Mouse (Mus musculus) layer of hippocampus, adult 2 months (tissue): ENCODE measurements at regions not wholly inside any gene's neighbourhood (a gene's known extent, or its start where the extent isn't known, plus 50 kb on each side); places are given as distances from the start of the nearest gene placed in this dataset.

Experiments
- DNase-seq, 2 experiments: peaks; one replicate each; pipeline ENCODE4 v3.0.0; 2022; ENCODE audit warnings: low spot score in 2 of 2
- H3K27ac ChIP-seq: fragments of 200-600 bp; 2 replicates; pipeline ENCODE4 v1.8.1; 2022
- H3K4me3 ChIP-seq: fragments of 200-600 bp; 2 replicates; pipeline ENCODE4 v1.8.1; 2022; ENCODE audit warnings: mild to moderate bottlenecking
- CTCF ChIP-seq: fragments of 200-600 bp; conservative IDR thresholded peaks from 2 replicates; pipeline ENCODE4 v1.8.1; 2022; ENCODE audit warnings: antibody characterized with exemption, mild to moderate bottlenecking, moderate library complexity

DNA sequence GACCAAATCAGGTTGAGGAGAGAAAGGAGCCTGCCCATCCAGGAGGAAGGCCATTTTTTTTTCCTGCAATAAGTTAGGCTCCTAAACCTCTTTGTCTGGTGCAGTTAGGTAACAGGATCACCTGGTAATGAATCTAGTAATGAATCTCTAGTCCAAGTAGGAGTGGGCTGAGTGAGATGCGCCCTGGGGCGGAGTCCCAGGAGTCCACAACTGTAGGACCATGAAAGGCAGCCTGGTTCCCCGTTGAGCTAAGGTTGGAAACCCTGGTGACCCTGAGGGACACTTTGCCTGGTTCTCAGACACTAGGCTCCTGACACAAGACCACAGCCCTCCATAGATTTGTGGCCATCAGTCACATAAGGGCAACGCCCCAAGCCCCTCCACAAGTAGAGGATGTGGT is 95.7 kb upstream of the Fut8 start:
- H3K4me3 ChIP-seq, result no peak overlapping the region
- no peak overlapping the region for H3K27ac ChIP-seq
- TF ChIP-seq CTCF, result no peak
- no peak for DNase-seq

DNA sequence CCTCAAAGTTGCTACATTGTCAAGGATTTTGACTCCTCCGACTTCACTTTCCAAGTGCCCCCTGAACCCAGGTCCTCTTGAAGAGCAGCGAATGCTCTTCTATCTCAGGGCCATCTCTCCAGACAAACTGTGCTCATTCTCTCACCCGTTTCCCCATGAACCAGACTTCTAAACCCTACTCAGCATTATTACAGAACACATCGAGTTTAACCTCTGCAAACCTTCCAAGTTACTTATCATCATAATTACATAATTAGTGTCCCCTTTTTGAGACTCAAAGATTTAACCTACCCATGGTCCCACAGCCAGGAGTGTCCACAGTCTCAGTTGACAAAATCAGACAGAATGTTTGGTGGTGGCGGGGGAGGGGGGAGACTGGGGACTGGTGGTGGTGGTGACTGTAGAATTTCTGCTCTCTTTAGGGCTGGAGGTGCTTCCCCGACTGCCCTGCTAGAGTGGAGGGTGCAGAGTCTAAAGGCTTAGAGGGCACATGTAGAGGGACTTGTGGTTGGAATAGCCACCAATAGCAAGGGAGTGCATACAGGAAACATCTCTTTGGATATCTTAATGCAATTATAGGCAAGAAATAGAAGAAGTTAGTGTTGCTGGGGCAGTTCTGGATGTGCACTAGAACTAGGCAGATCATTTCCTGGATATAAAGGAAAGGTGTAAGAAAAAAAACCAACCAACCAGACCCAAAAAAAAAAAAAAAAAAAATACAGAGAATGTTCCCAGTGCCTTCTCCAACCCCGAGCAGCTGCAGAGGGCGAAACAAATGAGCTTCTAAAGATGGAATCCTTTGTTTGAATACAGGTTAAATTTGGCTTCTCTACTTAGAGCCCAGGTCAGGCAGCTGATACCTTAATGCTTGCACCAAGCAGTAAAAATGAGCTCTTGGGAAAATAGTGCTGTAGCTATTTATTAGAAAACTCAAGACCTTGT is 96.4 kb upstream of the Fut8 start:
- no peak for TF ChIP-seq CTCF
- DNase-seq, result no peak
- Histone ChIP-seq H3K4me3 (no peak overlapping the region), H3K27ac (no peak overlapping the region)

DNA sequence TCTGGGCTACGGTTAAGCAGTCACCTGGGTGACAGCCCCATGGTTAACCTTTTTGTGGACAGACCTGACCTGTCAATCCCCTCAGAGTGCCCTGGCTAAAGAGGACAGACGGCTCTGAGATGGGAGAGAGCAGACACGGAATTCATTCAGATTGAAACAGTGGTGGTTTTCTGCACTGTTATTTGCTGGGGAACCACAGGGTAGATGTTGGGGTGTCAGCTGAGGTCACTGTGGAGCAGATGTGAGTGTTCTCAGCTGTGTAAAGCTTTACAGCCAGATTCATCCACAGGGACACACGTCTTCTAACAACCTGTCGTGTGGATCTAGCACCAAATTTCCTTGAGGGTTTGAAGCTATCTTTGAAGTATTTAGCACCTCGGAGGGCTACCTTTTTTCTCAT is 97.3 kb upstream of the Fut8 start:
- DNase-seq, result no peak
- TF ChIP-seq CTCF, result no peak
- H3K27ac ChIP-seq, result no peak overlapping the region
- H3K4me3 ChIP-seq, result no peak overlapping the region

DNA sequence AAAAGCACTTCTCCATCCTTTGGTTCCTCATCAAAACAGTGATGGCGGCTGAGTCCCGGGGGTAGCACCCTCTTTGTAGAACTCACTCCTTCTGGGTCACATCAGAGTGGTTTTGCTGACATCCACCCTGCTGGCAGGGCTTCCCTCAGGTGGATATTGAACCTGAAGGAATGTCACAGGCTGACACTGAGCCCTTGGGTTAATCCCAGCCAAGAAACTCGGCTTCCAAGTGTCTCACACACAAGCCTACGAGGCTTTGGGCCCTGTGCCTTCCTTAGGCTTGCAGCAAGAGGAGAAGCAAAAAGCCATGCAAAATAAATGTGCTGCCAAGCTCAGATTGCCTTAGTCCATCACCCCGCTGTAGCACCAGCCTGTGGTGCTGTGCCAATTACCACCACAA is 97.8 kb upstream of the Fut8 start:
- no peak overlapping the region for H3K4me3 ChIP-seq
- H3K27ac ChIP-seq, result no peak overlapping the region
- no peak for TF ChIP-seq CTCF
- no peak for DNase-seq

DNA sequence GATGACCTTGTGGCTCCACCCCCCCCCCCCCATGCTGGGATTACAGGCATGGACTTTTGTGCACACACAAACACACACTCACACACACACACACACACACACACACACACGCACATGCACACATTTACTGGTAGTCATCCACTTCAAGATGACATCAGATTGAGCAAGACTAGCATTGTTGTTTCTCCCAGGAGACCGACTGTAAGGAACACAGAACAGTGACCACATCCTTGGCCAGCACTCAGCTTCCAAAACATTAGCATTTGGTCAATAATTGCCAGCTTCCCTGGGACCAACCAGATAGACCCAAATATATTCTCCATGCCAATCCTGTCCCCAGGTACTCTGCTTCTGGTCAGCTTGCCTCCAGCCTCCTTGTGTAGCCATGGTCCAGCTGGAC is 98.2 kb upstream of the Fut8 start:
- no peak for TF ChIP-seq CTCF
- Histone ChIP-seq H3K4me3 (no peak overlapping the region), H3K27ac (no peak overlapping the region)
- DNase-seq, result no peak

DNA sequence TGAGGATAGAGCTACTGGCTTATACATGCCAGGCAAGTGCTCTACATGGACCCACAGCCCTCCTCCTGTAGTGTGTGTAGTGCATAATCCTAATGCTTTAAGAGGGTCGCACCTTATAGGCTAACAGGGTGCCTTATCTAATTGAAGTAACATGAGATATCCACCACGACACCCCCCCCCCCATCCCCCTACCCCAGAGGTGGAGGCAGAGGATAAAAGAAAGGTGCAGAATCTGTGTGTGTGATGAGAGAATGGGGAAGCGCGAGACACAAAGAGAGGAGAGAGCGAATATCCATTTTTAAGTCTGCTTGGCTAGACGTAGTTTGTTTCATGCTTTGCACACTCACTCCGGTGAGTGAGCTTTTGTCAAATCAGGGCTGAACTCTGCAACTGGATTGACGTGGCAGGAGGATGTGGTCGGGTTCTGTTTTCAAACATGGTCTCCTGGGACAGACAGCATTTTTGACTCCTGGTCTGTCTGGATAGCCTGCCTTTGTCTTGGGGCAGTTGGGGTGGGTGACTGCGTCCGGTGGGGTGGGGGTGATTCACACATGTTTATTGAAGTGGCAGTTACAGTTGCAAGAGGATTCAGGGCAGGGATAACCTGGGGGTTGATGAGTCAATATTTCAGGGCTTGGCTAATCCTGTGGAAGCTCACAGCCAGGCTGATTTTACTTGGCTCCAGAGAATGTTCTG is 99.3 kb upstream of the Fut8 start:
- no peak for DNase-seq
- Histone ChIP-seq H3K4me3 (no peak overlapping the region), H3K27ac (no peak overlapping the region)
- TF ChIP-seq CTCF, result no peak

DNA sequence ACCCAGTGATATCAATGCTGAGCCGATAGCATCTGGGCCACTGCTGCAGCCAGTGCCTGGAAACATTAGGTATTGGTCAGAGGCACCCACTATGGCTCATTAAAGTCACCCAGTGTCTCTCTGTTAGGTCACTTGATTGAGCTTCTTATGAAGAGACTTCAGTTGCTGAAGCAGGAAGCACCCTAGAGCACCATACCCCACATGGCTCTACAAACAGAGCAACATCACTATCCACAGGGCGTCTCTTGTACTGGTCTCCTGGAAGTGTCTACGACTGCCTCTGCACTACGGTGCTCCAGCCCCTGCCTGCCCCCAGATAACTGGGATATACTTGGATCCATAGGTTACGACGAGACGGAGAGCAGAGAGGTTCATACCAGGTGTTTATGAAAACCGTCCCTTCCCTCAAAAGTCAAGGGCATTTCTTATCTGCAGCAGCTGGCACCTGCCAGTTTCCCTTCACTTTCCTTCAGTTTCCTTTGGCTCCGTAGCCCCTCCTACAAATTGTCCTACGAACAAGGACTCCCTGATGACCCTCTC is 100.6 kb upstream of the Fut8 start:
- no peak for TF ChIP-seq CTCF
- Histone ChIP-seq H3K27ac (no peak overlapping the region), H3K4me3 (no peak overlapping the region)
- DNase-seq, result no peak

DNA sequence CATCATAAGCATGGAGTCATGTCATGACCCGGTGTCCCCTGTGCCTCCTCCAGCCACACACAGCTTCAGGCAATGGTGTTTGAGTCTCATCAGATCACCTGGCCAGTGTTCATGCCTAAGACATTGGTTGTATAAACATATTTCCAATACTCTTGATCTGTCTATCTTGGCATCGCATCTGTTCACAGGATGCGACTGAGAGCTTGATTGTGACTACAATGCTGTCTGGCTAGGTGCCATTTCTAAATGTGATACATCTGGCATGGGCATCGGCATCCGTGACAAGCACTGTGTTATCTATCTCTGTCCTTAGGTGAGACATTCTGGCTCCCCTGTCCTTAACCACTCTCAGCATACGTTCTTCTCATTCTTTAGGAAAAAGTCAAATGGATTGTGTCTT is 102.3 kb upstream of the Fut8 start:
- no peak overlapping the region for H3K27ac ChIP-seq
- no peak for TF ChIP-seq CTCF

DNA sequence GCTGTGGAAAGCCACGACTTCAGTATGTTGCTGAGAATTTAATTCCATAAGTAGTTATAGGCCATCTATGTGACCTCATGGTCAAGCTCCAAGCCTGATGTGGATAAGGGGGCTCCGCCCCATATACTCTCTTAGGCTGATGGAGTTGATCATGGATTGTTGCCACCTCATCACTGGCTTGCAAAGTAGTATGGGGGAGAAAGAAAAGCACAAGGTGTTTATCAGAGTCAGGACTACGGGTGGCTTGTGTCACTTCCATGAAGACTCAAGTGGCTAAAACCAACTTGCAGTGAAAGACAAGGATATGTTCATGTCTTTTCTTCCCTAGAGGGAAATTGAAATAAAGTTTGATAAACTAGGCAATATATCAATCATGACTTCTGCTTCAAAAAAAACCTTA is 102.9 kb upstream of the Fut8 start:
- TF ChIP-seq CTCF, result no peak

More for the DNA sequence above, 102.3 kb upstream of the Fut8 start:
- no peak overlapping the region for H3K4me3 ChIP-seq
- no peak for DNase-seq

DNA sequence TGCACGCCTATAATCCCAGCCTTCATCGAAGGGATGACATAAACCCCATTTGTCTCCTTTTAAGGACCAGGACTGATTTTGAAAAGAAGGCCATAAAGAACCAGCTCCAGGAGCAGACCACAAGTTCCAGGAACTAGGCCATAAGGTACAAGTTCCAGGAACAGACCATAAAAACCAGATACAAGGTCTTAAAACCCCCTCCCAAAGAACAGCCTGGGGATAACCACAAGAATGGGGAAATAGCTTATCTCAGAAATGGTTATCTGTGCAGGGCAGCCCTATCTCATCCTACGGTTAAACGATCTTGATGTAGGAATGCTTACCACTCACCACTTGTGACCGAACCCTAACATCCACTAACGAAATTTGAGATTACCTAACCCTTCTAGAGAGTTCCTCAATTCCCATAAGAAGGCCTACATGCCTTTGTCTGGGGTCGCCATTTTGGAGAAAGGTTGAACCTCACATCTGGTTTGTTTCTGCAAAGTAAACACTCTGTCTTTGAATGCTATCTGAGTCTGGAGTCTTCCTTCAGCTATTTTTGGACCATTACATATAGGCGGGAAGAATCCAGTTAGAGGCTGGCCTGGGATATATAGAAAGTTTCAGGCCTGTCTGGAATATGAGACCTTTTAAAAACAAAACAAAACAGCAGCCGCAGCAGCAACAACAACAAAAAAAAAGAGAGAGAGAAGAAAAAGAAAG is 103.5 kb upstream of the Fut8 start:
- no peak for TF ChIP-seq CTCF
- DNase-seq, result no peak
- no peak overlapping the region for H3K4me3 ChIP-seq
- H3K27ac ChIP-seq, result no peak overlapping the region

More for the DNA sequence above, 102.9 kb upstream of the Fut8 start:
- Histone ChIP-seq H3K27ac (no peak overlapping the region), H3K4me3 (no peak overlapping the region)
- no peak for DNase-seq

DNA sequence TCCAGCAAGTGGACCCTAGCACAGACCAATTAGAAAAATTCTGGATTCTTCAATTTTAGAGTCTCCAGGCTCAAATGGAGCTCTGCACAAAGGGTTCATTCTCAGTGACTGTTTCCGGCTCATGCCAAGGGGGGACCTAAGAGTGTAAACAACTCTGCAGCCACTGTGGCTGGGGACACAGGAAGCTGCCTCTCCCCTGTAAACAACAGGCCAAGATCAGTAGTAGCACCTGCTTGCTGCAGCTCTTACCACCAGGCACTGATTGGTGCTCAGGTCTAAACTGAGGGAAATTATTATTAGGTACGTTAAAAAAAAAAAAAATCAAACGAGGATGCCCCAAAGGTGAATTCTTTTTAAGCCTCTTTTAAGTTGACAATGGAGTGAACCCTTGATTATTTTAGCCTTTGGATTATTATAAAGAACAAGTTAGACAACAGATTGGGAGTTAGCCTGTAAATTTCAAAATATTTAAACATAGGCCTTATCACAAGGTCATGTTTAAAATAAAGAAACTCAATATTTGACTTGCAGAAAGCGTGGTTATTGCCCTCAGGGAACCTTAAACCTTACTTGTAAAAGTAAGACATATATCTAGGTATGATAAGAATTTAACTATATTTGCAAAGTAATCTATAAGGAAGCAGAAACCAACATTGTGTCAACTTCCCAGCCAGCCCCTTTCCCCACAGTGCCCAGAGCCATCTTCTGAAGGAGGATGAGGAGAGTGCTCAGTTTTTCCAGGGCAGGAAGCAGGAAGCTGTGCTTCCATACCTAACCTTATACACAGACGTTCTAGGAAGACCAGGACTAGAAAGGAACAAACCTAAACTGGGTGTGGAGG is 104.2 kb upstream of the Fut8 start:
- Histone ChIP-seq H3K27ac (no peak overlapping the region), H3K4me3 (no peak overlapping the region)
- DNase-seq, result no peak
- TF ChIP-seq CTCF, result no peak

DNA sequence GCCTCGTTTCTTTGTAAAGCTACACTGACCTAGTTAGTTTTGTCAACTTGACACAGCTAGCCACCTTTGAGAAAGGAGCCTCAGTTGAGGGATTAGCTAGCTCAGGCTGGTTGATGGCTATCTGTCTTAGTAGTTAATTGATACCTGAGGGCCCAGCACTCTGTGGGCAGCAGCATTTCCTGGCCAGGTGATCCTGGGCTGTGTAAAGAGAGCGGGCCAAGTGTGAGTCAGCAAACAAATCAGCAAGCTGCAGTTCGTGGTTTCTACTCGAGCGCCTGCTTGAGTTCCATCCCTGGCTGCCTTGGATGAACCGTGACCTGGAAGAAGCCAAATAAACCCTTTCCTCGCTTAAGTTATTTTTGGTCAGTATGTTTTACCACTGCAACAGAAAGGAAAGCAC is 106.6 kb upstream of the Fut8 start:
- no peak for DNase-seq
- Histone ChIP-seq H3K27ac (no peak overlapping the region), H3K4me3 (no peak overlapping the region)
- no peak for TF ChIP-seq CTCF
